Mouse (Mus musculus) embryonic facial prominence, embryonic 12.5 days (tissue): ENCODE data around the gene Epn2. TPM values are rescaled to one million over a fixed set of nuclear protein-coding genes. Genes with fewer than 3 reads are reported as not detected.
A peak's percentile ranks its signal among the peaks of the same experiment; 100 is the strongest.

Source experiments
- ATAC-seq: fragments of 200-750 bp; cut with Nextera tagmentation; 2 replicates; pipeline ENCODE4 v1.8.0; 2017; ENCODE audit not compliant: insufficient number of reproducible peaks, insufficient read depth, low FRiP score, low TSS enrichment
- H3K27ac ChIP-seq: fragments of 300-500 bp; sonication (generic); 2 replicates; pipeline ENCODE4 v1.5.1; 2016; ENCODE audit warnings: mild to moderate bottlenecking
- H3K27me3 ChIP-seq: fragments of 300-500 bp; sonication (generic); 2 replicates; pipeline ENCODE4 v1.6.1; 2016; ENCODE audit warnings: mild to moderate bottlenecking, moderate library complexity
- H3K36me3 ChIP-seq: fragments of 300-500 bp; sonication (generic); 2 replicates; pipeline ENCODE4 v1.6.1; 2016; ENCODE audit warnings: mild to moderate bottlenecking
- H3K4me1 ChIP-seq: fragments of 300-500 bp; sonication (generic); 2 replicates; pipeline ENCODE4 v1.6.1; 2016
- H3K4me2 ChIP-seq: fragments of 300-500 bp; sonication (generic); replicated peaks from 2 replicates; pipeline ENCODE4 v1.6.1; 2016; ENCODE audit warnings: mild to moderate bottlenecking, moderate library complexity
- H3K4me3 ChIP-seq: fragments of 300-500 bp; sonication (generic); 2 replicates; pipeline ENCODE4 v1.5.1; 2016; ENCODE audit warnings: mild to moderate bottlenecking
- H3K9ac ChIP-seq: fragments of 300-500 bp; sonication (generic); 2 replicates; pipeline ENCODE4 v1.6.1; 2016; ENCODE audit warnings: mild to moderate bottlenecking, moderate library complexity
- H3K9me3 ChIP-seq: fragments of 300-500 bp; sonication (generic); 2 replicates; pipeline ENCODE4 v1.6.1; 2016; ENCODE audit warnings: mild to moderate bottlenecking, moderate library complexity
- WGBS: fragments of 180-500 bp; shearing (Covaris S2); methylation state at CpG from one replicate; pipeline ENCODE4 v1.1.7; 2016; 5-methylcytosine and 5-hydroxymethylcytosine counted together
- polyA plus RNA-seq: library from polyadenylated mRNA; unstranded; fragments of >200 nt; fragmentation: Nextera tagmentation; extraction: Ambion mirVana; gene quantifications from 2 replicates; pipeline ENCODE4 v1.2.1, GENCODE M21; 2016

Gene Epn2
- polyA plus RNA-seq, 1 experiment from 2014 or later, result 28.3 TPM

DNA sequence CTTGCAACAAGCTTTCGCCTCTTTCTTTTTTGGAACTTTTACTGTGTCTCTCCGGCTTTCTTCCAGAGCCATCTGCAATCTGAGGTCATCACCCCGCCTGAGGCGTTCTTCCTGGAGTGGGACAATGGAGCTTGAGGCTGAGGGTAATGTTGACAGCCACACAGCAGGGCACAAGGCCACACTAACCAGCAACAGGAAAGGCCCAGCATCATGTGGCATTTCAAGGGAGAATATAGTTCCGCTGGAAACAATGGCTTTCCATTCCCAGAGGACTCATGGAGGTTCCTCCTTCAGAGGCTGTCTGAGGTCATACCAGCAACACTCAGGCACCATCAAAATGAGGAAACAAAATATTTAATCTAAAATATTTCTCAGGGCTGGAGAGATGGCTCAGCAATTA is 45.9 kb downstream of the Epn2 start:
- H3K4me3 ChIP-seq, result no peak overlapping the region
- no peak overlapping the region for H3K9ac ChIP-seq
- 51% methylated on average over 5 of the region's 5 CpGs for WGBS
- peaks cover 7% of the 10 kb centered on the region for H3K36me3 ChIP-seq
- H3K27ac ChIP-seq, result no peak overlapping the region
- no peak overlapping the region for H3K4me2 ChIP-seq
- no peaks in the 10 kb centered on the region for H3K27me3 ChIP-seq
- H3K4me1 ChIP-seq, result 0 out of 2 replicates have a peak, but pooled peaks cover 3% of the 10 kb centered on the region
- H3K9me3 ChIP-seq, result no peaks in the 10 kb centered on the region
- no peak for ATAC-seq

DNA sequence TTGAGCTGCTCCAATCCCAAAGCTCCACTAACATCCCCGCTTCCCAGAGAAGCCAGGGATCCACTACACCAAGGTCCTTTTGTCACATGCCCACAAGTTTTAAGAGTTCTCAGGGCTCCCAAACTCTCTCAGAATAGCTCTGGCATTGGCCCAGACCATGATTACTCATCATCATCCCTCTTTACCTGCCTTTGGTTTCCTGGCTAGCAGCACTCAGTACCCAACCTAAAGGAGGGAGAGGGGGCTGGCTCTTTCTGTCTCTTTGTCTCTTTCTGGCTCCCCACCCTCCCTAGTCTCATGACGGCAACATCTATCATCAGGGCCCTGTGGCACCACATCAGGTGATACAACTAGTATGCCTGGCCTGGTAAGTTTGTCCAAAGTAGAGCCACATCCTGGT is 46.7 kb downstream of the Epn2 start:
- H3K9me3 ChIP-seq, result no peaks in the 10 kb centered on the region
- no peak for ATAC-seq
- 0 out of 2 replicates have a peak, but pooled peaks cover under 1% of the 10 kb centered on the region for H3K4me1 ChIP-seq
- no peaks in the 10 kb centered on the region for H3K27me3 ChIP-seq
- no peak overlapping the region for H3K9ac ChIP-seq
- no peak overlapping the region for H3K27ac ChIP-seq
- WGBS, result 84% methylated on average over 2 of the region's 2 CpGs
- H3K4me2 ChIP-seq, result no peak overlapping the region
- peaks cover 7% of the 10 kb centered on the region for H3K36me3 ChIP-seq
- H3K4me3 ChIP-seq, result no peak overlapping the region

DNA sequence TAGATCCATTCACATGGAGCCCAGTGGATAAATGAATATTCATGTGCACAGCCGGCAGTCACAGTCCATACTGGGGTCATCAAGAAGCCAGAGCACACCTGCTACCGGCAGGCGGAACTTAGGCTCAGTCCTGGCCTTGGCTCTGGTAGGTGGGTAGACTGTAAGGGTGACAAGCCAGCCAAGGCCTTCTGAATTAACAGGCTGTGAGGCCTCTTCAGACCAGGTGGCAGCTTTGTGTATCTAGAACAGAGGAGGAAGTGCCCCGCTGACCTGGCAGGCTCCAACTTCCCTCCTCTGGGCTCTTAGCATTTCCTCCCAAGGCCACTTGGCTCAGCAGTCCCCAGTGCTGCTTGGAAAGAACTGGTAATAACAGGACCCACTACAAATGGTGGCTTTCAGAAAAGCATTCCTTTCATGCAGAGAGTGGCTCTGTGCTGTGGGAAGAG is 50.2 kb downstream of the Epn2 start:
- Histone ChIP-seq H3K4me2 (no peak overlapping the region), H3K9me3 (no peaks in the 10 kb centered on the region), H3K27me3 (no peaks in the 10 kb centered on the region), H3K4me1 (no peaks in the 10 kb centered on the region), H3K36me3 (peaks cover 7% of the 10 kb centered on the region), H3K4me3 (no peak overlapping the region), H3K9ac (no peak overlapping the region), H3K27ac (no peak overlapping the region)
- WGBS, result 55% methylated on average over 4 of the region's 4 CpGs
- ATAC-seq, result no peak

DNA sequence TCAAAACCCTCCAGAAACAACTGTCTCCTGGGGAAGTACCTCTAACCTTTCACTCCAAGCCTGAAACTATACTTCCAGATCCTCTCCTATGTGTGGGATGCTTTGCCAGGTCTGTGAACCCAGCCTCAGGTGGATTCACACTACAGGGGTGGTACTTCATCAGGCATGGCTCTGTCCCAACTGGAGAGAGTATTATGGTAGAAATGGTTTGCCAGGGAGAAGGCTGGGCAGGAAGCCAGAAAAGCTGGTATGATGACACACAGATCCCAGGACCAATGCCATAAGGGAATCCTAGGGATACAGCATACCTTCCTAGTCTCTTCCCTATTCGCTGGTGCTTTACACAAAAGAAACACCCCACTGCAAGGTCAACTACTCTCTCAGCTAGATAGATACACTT is 52.6 kb downstream of the Epn2 start:
- Histone ChIP-seq H3K9ac (no peak overlapping the region), H3K27ac (no peak overlapping the region), H3K4me1 (no peaks in the 10 kb centered on the region), H3K36me3 (peaks cover 16% of the 10 kb centered on the region), H3K27me3 (no peaks in the 10 kb centered on the region), H3K4me3 (no peak overlapping the region), H3K4me2 (no peak overlapping the region), H3K9me3 (no peaks in the 10 kb centered on the region)
- no peak for ATAC-seq
- WGBS, result 85% methylated on average over 1 of the region's 1 CpGs

DNA sequence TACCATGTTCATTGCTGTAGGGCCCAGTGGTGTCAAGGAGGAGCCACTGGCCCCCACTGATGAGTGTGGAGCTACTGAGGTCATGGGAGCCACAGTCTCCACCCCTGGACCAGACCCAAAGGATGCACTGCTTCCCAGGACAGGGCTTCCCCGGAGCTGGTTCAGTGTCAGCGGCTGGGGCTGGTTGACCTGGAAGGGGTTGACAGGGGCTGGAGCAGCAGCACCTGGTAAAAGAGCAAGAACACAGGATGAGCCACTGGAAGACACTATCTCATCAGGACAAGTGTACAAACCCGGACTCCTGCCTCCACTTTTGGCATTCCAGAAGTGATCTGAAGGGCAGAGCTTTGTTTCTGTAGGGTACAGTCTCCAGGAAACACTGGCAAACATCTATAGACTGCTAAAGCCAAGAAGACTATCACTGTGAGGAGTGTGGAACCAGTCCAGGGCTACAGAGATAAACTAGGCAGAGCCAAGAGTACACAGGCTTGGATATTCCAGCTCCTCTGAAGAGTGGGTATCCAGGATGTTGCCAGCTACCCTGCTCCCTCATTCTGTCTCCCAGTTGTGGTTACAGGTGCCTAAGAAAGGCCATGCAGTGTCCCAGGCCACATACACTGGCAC is 59.9 kb downstream of the Epn2 start:
- ATAC-seq, result no peak
- Histone ChIP-seq H3K9ac (no peak overlapping the region), H3K4me3 (no peak overlapping the region), H3K9me3 (no peaks in the 10 kb centered on the region), H3K4me2 (no peak overlapping the region), H3K27me3 (no peaks in the 10 kb centered on the region), H3K4me1 (no peaks in the 10 kb centered on the region), H3K27ac (no peak overlapping the region), H3K36me3 (peaks cover 53% of the 10 kb centered on the region)
- 93% methylated on average over 3 of the region's 3 CpGs for WGBS

DNA sequence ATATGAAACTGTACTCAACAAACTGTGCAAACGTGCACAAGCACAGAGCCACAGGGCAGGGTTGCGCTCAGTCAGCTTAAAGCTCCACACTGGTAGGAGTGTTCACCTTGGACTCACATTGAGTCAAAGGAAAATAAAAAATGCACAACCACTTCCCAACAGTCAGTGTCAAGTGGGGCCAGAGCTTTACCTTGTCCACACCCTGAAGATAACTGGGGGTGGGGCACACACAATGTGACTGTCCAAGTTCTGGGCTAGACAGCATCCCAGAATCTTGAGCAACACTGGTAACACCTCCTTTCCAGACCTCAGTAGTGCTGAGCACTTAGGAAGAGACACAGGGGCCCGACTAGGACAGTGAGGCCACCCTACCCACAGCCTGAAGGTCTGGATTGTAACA is 60.6 kb downstream of the Epn2 start:
- Histone ChIP-seq H3K9ac (no peak overlapping the region), H3K4me3 (no peak overlapping the region), H3K27ac (no peak overlapping the region), H3K4me1 (no peaks in the 10 kb centered on the region), H3K36me3 (peaks cover 53% of the 10 kb centered on the region), H3K27me3 (no peaks in the 10 kb centered on the region), H3K4me2 (no peak overlapping the region), H3K9me3 (no peaks in the 10 kb centered on the region)
- WGBS, result 94% methylated on average over 3 of the region's 3 CpGs
- no peak for ATAC-seq

DNA sequence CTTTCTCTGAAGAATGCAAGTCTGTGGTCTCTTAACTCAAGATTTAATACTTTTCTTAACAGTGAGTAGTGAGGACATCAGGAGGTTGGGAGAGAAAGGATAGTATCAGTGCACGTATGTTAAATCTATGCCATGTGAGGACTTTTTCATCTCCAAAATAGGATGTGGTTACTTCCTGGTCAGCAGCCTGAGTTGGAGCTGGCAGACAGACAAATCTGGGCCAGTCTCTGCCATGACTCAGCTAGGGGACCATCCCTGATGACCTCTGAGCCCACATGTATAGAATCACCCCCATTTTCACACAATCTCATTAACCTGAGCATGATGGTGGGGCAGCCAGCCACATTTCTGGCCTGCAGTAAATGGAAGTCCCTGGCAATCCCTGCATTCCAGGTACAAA is 61.5 kb downstream of the Epn2 start:
- no peak overlapping the region for H3K27ac ChIP-seq
- no peak overlapping the region for H3K4me3 ChIP-seq
- peaks cover 55% of the 10 kb centered on the region for H3K36me3 ChIP-seq
- no peak overlapping the region for H3K4me2 ChIP-seq
- H3K9ac ChIP-seq, result no peak overlapping the region
- no peaks in the 10 kb centered on the region for H3K9me3 ChIP-seq
- no peak for ATAC-seq
- H3K27me3 ChIP-seq, result no peaks in the 10 kb centered on the region
- WGBS, result 84% methylated on average over 1 of the region's 1 CpGs
- no peaks in the 10 kb centered on the region for H3K4me1 ChIP-seq

DNA sequence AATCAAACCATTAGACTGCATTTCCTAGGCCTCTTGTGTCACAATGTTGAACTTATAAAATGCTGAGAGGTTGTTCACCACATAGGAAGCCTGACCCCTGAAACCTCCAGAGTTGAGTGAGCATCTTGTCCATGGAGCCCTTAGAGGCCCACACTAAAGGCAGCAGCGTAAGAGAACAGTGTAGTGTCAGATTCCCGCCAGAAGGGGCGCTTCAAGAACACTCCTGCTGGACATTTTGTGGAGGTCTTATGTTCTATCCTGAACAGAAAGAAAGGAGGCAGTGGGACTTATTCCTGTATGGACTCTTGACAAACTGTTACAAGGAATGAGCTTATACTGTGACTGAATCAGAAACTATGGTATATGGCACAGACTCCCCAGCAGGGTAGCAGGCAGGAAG is 64.5 kb downstream of the Epn2 start:
- Histone ChIP-seq H3K4me3 (no peak overlapping the region), H3K27ac (no peak overlapping the region), H3K9me3 (no peaks in the 10 kb centered on the region), H3K4me2 (no peak overlapping the region), H3K36me3 (peaks cover 40% of the 10 kb centered on the region), H3K9ac (no peak overlapping the region), H3K4me1 (no peaks in the 10 kb centered on the region), H3K27me3 (no peaks in the 10 kb centered on the region)
- ATAC-seq, result no peak
- 27% methylated on average over 3 of the region's 3 CpGs for WGBS

DNA sequence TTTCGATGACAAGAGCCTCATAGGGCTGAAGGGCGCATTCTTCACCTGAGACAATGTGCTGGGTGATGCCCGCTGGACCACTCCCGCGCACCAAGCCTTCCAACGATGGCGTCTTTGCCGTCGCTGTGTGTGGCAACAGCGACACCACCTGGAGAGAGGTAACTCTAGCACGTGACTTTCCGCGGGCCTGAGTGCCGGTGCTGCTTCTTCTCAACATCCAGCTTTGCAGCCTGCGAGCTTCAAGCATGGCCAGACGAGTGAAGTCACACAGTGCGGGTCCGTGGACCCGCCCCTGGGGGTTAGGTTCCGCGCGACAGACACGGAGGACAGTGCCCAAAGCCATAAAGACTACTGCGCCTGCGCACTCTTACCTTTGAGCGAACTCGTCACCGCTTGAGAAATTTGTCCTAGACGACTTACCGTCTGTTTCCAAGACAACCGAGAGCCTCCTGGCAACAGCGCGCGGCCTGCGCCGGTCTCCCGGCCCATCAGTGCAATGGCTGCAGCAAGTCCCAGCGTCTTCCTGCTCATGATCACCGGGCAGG is 74.7 kb downstream of the Epn2 start, which contains the start of gene B9d1:
Gene B9d1 (plus strand): TSS at position 432 of the 545 bp plus-strand sequence.
- Histone ChIP-seq H3K36me3 (peaks cover 8% of the 10 kb centered on the region; the same call in 1 of the 2 replicates), H3K9ac (peak within 1 kb of the TSS; percentile 55), H3K27me3 (no peaks in the 10 kb centered on the region), H3K9me3 (no peaks in the 10 kb centered on the region), H3K4me2 (peak within 1 kb of the TSS; percentile 69), H3K4me3 (peak within 1 kb of the TSS; percentile 54), H3K27ac (peak within 1 kb of the TSS; percentile 83), H3K4me1 (peaks cover 10% of the 10 kb centered on the region)
- under 1% methylated on average over 39 of the region's 39 CpGs for WGBS
- peak; percentile 88 for ATAC-seq

DNA sequence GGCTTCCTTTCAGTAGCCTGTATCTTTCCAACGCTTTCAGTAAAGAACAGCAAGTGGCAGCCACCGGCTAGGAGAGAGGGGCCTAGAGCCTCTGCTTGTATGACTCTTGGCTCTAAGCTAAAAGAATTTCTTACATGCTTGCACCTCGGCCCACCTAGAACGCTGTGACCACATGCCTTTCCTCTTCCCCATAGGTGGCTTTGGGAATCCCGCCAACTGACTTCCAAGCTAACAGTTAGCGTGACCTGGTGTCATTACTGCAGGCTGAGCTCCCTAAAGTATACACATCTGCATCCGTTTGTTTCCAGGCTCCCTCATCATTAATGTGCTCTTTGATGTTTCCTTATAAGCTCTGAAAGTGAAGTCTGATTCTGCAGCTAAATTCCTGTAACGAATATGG is 75.6 kb downstream of the Epn2 start:
- Histone ChIP-seq H3K9ac (no peak overlapping the region), H3K4me3 (no peak overlapping the region), H3K36me3 (no peaks in the 10 kb centered on the region), H3K4me2 (no peak overlapping the region), H3K27ac (no peak overlapping the region), H3K27me3 (no peaks in the 10 kb centered on the region), H3K4me1 (peaks cover 10% of the 10 kb centered on the region), H3K9me3 (no peaks in the 10 kb centered on the region)
- ATAC-seq, result no peak
- 62% methylated on average over 8 of the region's 8 CpGs for WGBS

DNA sequence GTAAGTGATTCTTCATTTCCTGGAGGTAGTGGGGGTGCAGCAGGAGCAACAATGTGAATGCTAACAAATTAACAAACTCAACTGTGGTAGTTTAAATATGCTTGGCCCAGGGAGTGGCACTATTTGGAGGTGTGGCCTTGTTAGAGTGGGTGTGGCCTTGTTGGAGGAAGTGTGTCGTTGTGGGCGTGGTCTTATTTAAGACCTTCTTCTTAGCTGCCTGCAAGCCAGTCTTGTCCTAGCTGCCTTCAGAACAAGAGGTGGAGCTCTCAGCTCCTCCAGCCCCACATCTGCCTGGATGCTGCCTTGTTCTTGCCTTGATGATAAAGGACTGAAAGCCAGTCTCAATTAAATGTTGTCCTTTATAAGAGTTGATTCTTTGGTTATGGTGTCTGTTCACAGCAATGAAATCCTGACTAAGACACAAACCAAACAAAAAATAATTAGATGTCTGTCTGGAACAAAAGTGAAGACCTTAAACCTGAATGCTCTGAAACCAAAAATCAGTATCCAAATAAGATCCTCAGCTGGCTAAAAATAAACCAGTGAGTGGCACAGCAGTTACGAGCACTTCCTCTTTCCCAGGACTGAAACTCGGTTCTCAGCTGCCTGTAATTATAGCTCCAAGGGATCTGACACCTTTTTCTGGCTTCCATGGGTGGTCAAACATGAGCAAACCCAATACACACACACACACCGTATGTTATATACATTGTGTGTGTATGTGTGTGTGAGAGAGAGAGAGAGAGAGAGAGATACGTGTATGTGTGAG is 80.6 kb downstream of the Epn2 start:
- Histone ChIP-seq H3K9me3 (no peaks in the 10 kb centered on the region), H3K27ac (0 out of 2 replicates have a peak overlapping the region, but pooled peaks have one; percentile 7), H3K4me3 (no peak overlapping the region), H3K9ac (no peak overlapping the region), H3K36me3 (no peaks in the 10 kb centered on the region), H3K4me2 (no peak overlapping the region), H3K27me3 (no peaks in the 10 kb centered on the region), H3K4me1 (no peaks in the 10 kb centered on the region)
- ATAC-seq, result no peak
- 64% methylated on average over 6 of the region's 6 CpGs for WGBS

DNA sequence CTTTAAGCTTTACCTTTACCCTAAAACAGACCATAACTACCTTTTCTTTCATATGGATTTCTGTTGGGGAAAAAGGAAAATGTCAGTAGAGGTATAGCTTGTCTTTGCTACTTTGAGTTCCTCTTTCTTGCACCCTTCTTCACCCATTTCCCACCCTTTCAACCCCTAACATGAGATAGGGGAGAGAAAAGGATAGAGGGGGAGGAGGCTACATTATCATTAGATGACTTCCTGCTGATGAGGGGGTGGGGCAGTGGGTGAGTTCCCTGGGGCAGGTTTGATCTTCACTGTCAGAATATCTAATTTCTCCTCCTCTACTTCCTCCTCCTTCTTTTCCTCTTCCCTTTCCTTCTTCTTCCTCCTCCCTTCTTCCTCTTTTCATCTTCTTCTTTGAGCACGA is 82.0 kb downstream of the Epn2 start:
- no peak for ATAC-seq
- Histone ChIP-seq H3K9ac (no peak overlapping the region), H3K4me1 (peaks cover 10% of the 10 kb centered on the region), H3K4me3 (no peak overlapping the region), H3K27me3 (no peaks in the 10 kb centered on the region), H3K4me2 (no peak overlapping the region), H3K9me3 (no peaks in the 10 kb centered on the region), H3K36me3 (peaks cover 5% of the 10 kb centered on the region), H3K27ac (no peak overlapping the region)
- WGBS, result 90% methylated on average over 1 of the region's 1 CpGs
